Mouse (Mus musculus): ENCODE measurements around the gene Ints13. TPM values are rescaled to one million over a fixed set of nuclear protein-coding genes. Genes with fewer than 3 reads are reported as not detected.

Ints13 gene
- total RNA-seq, 1 experiment from 2014 or later = 152 TPM

- no peak for ATAC-seq (replicated peaks in 1 of 2; ENCODE audit: insufficient read depth in 1 of 2, low FRiP score in 2 of 2, low TSS enrichment in 1 of 2, low read depth in 1 of 2, poor library complexity in 2 of 2, severe bottlenecking in 2 of 2)
These were observed 64.3 kb downstream of the Ints13 start for GRCm38 (mm10) chr6:146513384-146513783.

GRCm38 (mm10) chr6:146511511-146511910 is 66.1 kb downstream of the Ints13 start:
- ATAC-seq (replicated peaks in 1 of 2; ENCODE audit: insufficient read depth in 1 of 2, low FRiP score in 2 of 2, low TSS enrichment in 1 of 2, low read depth in 1 of 2, poor library complexity in 2 of 2, severe bottlenecking in 2 of 2) = no peak

- no peak for ATAC-seq (replicated peaks in 1 of 2; ENCODE audit: insufficient read depth in 1 of 2, low FRiP score in 2 of 2, low TSS enrichment in 1 of 2, low read depth in 1 of 2, poor library complexity in 2 of 2, severe bottlenecking in 2 of 2)
These were observed 67.7 kb downstream of the Ints13 start for GRCm38 (mm10) chr6:146509891-146510290.

DNA sequence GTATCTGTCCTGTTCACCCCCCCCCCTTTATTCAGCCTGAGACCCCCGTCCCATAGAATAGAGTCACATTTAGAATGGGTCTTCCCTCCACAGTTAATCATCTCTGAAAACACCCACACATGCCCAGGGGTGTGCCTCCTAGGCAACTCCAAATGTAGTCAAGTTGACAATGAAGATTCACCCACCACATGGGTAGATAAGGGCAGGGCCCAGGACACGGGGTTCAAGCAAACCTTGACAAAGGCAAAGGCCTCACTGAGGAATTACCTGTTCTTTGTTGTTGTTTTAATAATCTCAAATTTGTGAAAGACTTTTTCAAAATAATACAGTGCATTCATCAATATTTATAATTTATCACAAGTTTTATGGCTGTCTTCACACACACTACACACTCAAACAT is 73.2 kb downstream of the Ints13 start:
- no peak for ATAC-seq (replicated peaks in 1 of 2; ENCODE audit: insufficient read depth in 1 of 2, low FRiP score in 2 of 2, low TSS enrichment in 1 of 2, low read depth in 1 of 2, poor library complexity in 2 of 2, severe bottlenecking in 2 of 2)

DNA sequence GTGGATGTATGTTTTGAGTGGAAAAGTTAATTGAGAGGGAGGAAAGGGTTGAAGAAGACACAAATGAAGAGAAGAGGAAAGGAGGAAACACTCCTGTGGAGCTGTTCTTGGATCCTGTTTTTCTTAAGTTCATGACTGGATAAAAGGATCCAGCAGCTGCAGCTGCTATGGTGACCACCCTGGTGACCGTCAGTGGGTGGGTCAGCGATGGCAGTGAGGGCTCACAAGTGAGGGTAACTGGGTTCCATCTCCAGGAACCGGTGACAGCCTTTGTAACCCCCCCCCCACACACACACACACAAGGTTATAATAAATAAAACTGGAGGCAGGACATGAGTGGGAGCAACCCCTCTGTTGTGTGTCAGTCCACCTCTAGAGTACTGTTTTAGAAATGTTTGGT is 74.8 kb downstream of the Ints13 start:
- no peak for ATAC-seq (replicated peaks in 1 of 2; ENCODE audit: insufficient read depth in 1 of 2, low FRiP score in 2 of 2, low TSS enrichment in 1 of 2, low read depth in 1 of 2, poor library complexity in 2 of 2, severe bottlenecking in 2 of 2)

DNA sequence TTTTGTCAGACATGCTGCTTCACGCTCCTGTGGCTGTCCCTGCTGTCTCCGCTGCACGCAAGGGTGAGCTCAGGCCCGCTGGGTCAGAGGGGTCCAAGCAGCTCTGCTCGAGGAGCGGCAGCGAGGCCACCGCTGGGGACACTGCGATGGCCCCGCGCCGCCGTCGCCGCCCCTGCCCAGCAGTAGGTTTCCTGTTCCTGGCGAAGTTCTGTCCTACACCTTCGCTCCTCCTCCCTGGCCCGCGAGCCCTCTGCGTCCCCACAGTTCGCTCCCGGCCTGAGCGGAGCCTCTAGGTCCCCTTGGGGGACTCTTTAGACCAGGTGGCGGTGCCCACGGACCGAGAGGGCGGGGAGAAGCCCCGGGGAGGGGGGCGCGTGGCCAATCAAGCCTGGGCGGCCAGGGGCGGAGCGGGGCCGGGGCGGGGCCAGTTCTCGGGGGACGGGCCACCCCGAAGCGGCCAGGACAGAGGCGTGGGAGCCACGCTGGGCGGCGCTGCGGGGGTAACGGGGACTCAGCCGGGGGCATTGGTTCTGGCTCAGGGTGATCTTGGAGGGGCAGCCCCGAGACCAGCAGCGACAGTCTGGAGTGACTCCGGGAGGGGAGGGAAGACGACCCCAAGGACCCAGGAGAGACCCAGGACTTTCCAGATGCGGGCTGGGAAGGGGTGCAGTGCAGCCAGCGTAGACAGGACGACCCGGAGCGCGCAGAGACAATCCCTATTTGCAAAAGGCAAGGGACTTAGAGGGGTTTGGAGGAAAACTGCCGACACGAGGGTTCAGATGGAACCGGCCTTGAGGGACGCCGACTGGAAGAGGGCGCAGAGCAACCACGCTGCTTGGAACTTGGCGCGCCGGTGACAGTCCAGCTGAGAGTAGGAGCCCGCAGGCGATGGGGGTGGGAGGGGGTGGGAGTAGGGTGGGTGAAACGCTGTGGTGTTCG is 75.5 kb downstream of the Ints13 start, which contains the start of gene Itpr2:
Gene Itpr2, minus strand, starts transcription at position 358 of the 939 bp plus-strand sequence.
- peak; percentile 68 to 78 for ATAC-seq (replicated peaks in 1 of 2; ENCODE audit: insufficient read depth in 1 of 2, low FRiP score in 2 of 2, low TSS enrichment in 1 of 2, low read depth in 1 of 2, poor library complexity in 2 of 2, severe bottlenecking in 2 of 2)

- ATAC-seq (replicated peaks in 1 of 2; ENCODE audit: insufficient read depth in 1 of 2, low FRiP score in 2 of 2, low TSS enrichment in 1 of 2, low read depth in 1 of 2, poor library complexity in 2 of 2, severe bottlenecking in 2 of 2) = peak; percentile 56 to 70
These were observed 76.2 kb downstream of the Ints13 start for GRCm38 (mm10) chr6:146501316-146501865.

- ATAC-seq (replicated peaks in 1 of 2; ENCODE audit: insufficient read depth in 1 of 2, low FRiP score in 2 of 2, low TSS enrichment in 1 of 2, low read depth in 1 of 2, poor library complexity in 2 of 2, severe bottlenecking in 2 of 2) = no peak
These were observed 76.9 kb downstream of the Ints13 start for GRCm38 (mm10) chr6:146500771-146501170.

- no peak for ATAC-seq (replicated peaks in 1 of 2; ENCODE audit: insufficient read depth in 1 of 2, low FRiP score in 2 of 2, low TSS enrichment in 1 of 2, low read depth in 1 of 2, poor library complexity in 2 of 2, severe bottlenecking in 2 of 2)
These were observed 77.4 kb downstream of the Ints13 start for GRCm38 (mm10) chr6:146500206-146500605.

Other genes starting within 250 kb of the Ints13 start
- gene Itpr2, start 75.6 kb downstream of the Ints13 start, total RNA-seq (2017) = 29.0 and 30.0 TPM in 2 replicates
- 159 and 166 TPM in 2 replicates for gene Fgfr1op2, start 632 bp downstream of the Ints13 start, total RNA-seq (2017)
- gene Med21, start 64.7 kb upstream of the Ints13 start, total RNA-seq (2017) = 73.7 TPM in 2 replicates
- 28.1 and 31.5 TPM in 2 replicates for gene Tm7sf3, start 65.0 kb upstream of the Ints13 start, total RNA-seq (2017)
- gene Stk38l, start 147.2 kb upstream of the Ints13 start, total RNA-seq (2017) = 4.3 and 5.2 TPM in 2 replicates
- not detected in 2 replicates for gene Arntl2, start 218.2 kb upstream of the Ints13 start, total RNA-seq (2017)